ENCODE assay signal across 16 mouse cellular contexts in genomic region chr15:95902396-95902795, GRCm38 (mm10).
"Had no signal": no experiment of that assay in that cellular context is flagged by ENCODE, and none has a peak within 500 bp of the region (broad histone marks: within the 10 kb centered on the region; RNA-seq: fewer than 3 reads in every experiment).

No protein-coding gene starts in this region.

- H3K27ac ChIP-seq: neural tube, embryonic 12.5 days; neural tube, embryonic 13.5 days; neural tube, embryonic 15.5 days; stomach, embryonic 15.5 days; stomach, postnatal 0 days had no signal

- H3K4me3 ChIP-seq: neural tube, embryonic 12.5 days; neural tube, embryonic 13.5 days; neural tube, embryonic 15.5 days; stomach, embryonic 15.5 days had no signal

- DNase-seq: right cerebral cortex, adult 18-20 months; right cerebral cortex, postnatal 14 days; right cerebral cortex, postnatal 25 days; right cerebral cortex, postnatal 4 days; spleen, adult 18-20 months; thymus, adult 18-20 months; thymus, adult 2 months; thymus, postnatal 14 days; thymus, postnatal 25 days; thymus, postnatal 36 days; thymus, postnatal 4 days had no signal

- H3K9me3 ChIP-seq: neural tube, embryonic 12.5 days; neural tube, embryonic 13.5 days; neural tube, embryonic 15.5 days; stomach, embryonic 15.5 days had no signal

- H3K27me3 ChIP-seq: neural tube, embryonic 12.5 days; neural tube, embryonic 13.5 days; neural tube, embryonic 15.5 days; stomach, embryonic 15.5 days had no signal

- H3K36me3 ChIP-seq: neural tube, embryonic 12.5 days; neural tube, embryonic 13.5 days; neural tube, embryonic 15.5 days; stomach, embryonic 15.5 days had no signal
